Mouse (Mus musculus) erythroblast, embryonic 14.5 days (primary cell): ENCODE measurements around the gene Jade2.

Source experiments
- GATA1 ChIP-seq: IDR thresholded peaks from 2 replicates; pipeline ENCODE4 v1.6.1; 2012; ENCODE audit warnings: low read length, inconsistent platforms, mixed read lengths
- TAL1 ChIP-seq: IDR thresholded peaks from 3 replicates; pipeline ENCODE4 v1.6.1; 2012; ENCODE audit warnings: low read length, inconsistent platforms, mixed read lengths

- TF ChIP-seq GATA1 (no peak), TAL1 (no peak)
Observed at GRCm38 (mm10) chr11:51822736-51823135, 34.7 kb downstream of the Jade2 start.
